Mouse (Mus musculus) left cerebral cortex, postnatal 14 days (tissue): ENCODE measurements around the gene Calcrl. TPM values are rescaled to one million over a fixed set of nuclear protein-coding genes. Genes with fewer than 3 reads are reported as not detected.

Experiments
- DNase-seq, 2 experiments: peaks; one replicate each; pipeline ENCODE4 v3.0.0; 2021 to 2022; ENCODE audit warnings: low spot score in 2 of 2, mixed read lengths in 1 of 2
- intact Hi-C: fragments of 180-260 bp; cut with DNase I; formaldehyde crosslinking; loops from one replicate; pipeline ENCODE4 v1.15.1; 2025
- long read RNA-seq, 2 experiments: library from polyadenylated mRNA; stranded (forward); transcript quantifications; one replicate each; pipeline ENCODE4 v2.0.0; 2021
- total RNA-seq, 2 experiments: library from RNA; stranded (reverse); gene quantifications; 2 replicates each; pipeline ENCODE4 v1.2.3; 2021

Gene Calcrl
- total RNA-seq: 1 to 10 TPM; 7.9 to 9.1 TPM
- long read RNA-seq, experiment 1, partial matches to known transcripts: 1 of 1 reads
- long read RNA-seq, experiment 1, other reads (novel, unspliced or antisense): 0 of 1 reads
- long read RNA-seq, experiment 2: 0 reads

GRCm38 (mm10) chr2:84425138-84425537, at the start of gene Calcrl:
TSS of gene Calcrl (minus strand) at chr2:84425411.
- intact Hi-C loops: loop anchor here (10.0 kb wide), 2 partner anchors 240 to 610 kb away; partner anchors contain the start of gene Fam171b
- peak; percentile 43 to 51 for DNase-seq

- no peak for DNase-seq
- intact Hi-C loops: no loop called here
Observed at GRCm38 (mm10) chr2:84474651-84475050, 49.4 kb upstream of the Calcrl start.

GRCm38 (mm10) chr2:84473941-84474530, 48.8 kb upstream of the Calcrl start:
- DNase-seq: no peak
- intact Hi-C loops: no loop called here

- no peak for DNase-seq
- intact Hi-C loops: no loop called here
Observed at GRCm38 (mm10) chr2:84467391-84467790, 42.2 kb upstream of the Calcrl start.

GRCm38 (mm10) chr2:84464956-84465355, 39.7 kb upstream of the Calcrl start:
- intact Hi-C loops: no loop called here
- DNase-seq: no peak

- DNase-seq: peak; percentile 28 to 44
- intact Hi-C loops: no loop called here
Observed at GRCm38 (mm10) chr2:84462411-84462810, 37.2 kb upstream of the Calcrl start.

- no peak for DNase-seq
- intact Hi-C loops: loop anchor here (5.0 to 10.0 kb wide), 2 partner anchors 203 to 355 kb away; no protein-coding TSS in a partner anchor
Observed at GRCm38 (mm10) chr2:84459651-84460177, 34.5 kb upstream of the Calcrl start.

- intact Hi-C loops: loop anchor here (5.0 to 10.0 kb wide), 2 partner anchors 205 to 358 kb away; no protein-coding TSS in a partner anchor
- no peak for DNase-seq
Observed at GRCm38 (mm10) chr2:84457221-84457620, 32.0 kb upstream of the Calcrl start.

- intact Hi-C loops: loop anchor here (5.0 to 10.0 kb wide), 2 partner anchors 207 to 359 kb away; no protein-coding TSS in a partner anchor
- peak; percentile 77 to 89 for DNase-seq
Observed at GRCm38 (mm10) chr2:84455236-84455799, 30.1 kb upstream of the Calcrl start.

- no peak for DNase-seq
- intact Hi-C loops: loop anchor here (5.0 to 10.0 kb wide), 2 partner anchors 208 to 360 kb away; no protein-coding TSS in a partner anchor
Observed at GRCm38 (mm10) chr2:84454551-84455235, 29.5 kb upstream of the Calcrl start.

GRCm38 (mm10) chr2:84454051-84454450, 28.8 kb upstream of the Calcrl start:
- peak; percentile 72 to 78 for DNase-seq
- intact Hi-C loops: loop anchor here (10.0 kb wide), 1 partner anchor 361 kb away; no protein-coding TSS in a partner anchor

- intact Hi-C loops: no loop called here
- no peak for DNase-seq
Observed at GRCm38 (mm10) chr2:84445499-84445898, 20.3 kb upstream of the Calcrl start.

GRCm38 (mm10) chr2:84441940-84442339, 16.7 kb upstream of the Calcrl start:
- intact Hi-C loops: no loop called here
- DNase-seq: peak in 1 of 2 experiments; percentile 6

GRCm38 (mm10) chr2:84429724-84430123, 4.5 kb upstream of the Calcrl start:
- DNase-seq: peak; percentile 64 to 76
- intact Hi-C loops: loop anchor here (2.0 to 10.0 kb wide), 4 partner anchors 245 to 615 kb away; partner anchors contain the start of gene Fam171b

- intact Hi-C loops: loop anchor here (2.0 to 10.0 kb wide), 4 partner anchors 244 to 614 kb away; partner anchors contain the start of gene Fam171b
Observed at GRCm38 (mm10) chr2:84428836-84429235, 3.6 kb upstream of the Calcrl start.

GRCm38 (mm10) chr2:84426531-84426930, 1.3 kb upstream of the Calcrl start:
- intact Hi-C loops: loop anchor here (10.0 kb wide), 2 partner anchors 242 to 612 kb away; partner anchors contain the start of gene Fam171b
- DNase-seq: no peak

More at GRCm38 (mm10) chr2:84428836-84429235, 3.6 kb upstream of the Calcrl start:
- DNase-seq: no peak

- DNase-seq: no peak
- intact Hi-C loops: loop anchor here (10.0 kb wide), 1 partner anchor 152 kb away; no protein-coding TSS in a partner anchor
Observed at GRCm38 (mm10) chr2:84416501-84416900, 8.7 kb downstream of the Calcrl start.

- intact Hi-C loops: loop anchor here (10.0 kb wide), 1 partner anchor 145 kb away; no protein-coding TSS in a partner anchor
Observed at GRCm38 (mm10) chr2:84409796-84410592, 15.2 kb downstream of the Calcrl start.

More at GRCm38 (mm10) chr2:84409796-84410592, 15.2 kb downstream of the Calcrl start:
- no peak for DNase-seq
